Mouse (Mus musculus) left cerebral cortex, postnatal 25 days (tissue): Measurements from ENCODE around the gene Foxp2. TPM values are rescaled to one million over a fixed set of nuclear protein-coding genes. Genes with fewer than 3 reads are reported as not detected.

Source experiments
- microRNA-seq, 2 experiments: library from miRNA; unstranded; fragments of <30 nt; microRNA quantifications; one replicate each; pipeline ENCODE4 v1.2.0; 2022
- total RNA-seq, 2 experiments: library from RNA; stranded (reverse); gene quantifications; 2 replicates each; pipeline ENCODE4 v1.2.3; 2021

Gene Foxp2
- total RNA-seq, 2 experiments from 2014 or later: 7.6 to 19.8 TPM

Small RNAs within 50 kb of the gene (microRNA-seq; reads per million reads assigned to microRNA genes)
- gene Gm25470: 0 reads per million in 2 experiments

Other genes starting within 250 kb of the Foxp2 start
- not detected for gene Ppp1r3a, start 146.1 kb upstream of the Foxp2 start, total RNA-seq